Mouse (Mus musculus) liver, embryonic 14.5 days (tissue): ENCODE results near the gene Mpdz.

Experiments
- CTCF ChIP-seq: IDR thresholded peaks from 2 replicates; pipeline ENCODE4 v1.5.1; 2016; ENCODE audit warnings: antibody characterized with exemption, low read depth, control low read depth
- EP300 ChIP-seq: IDR thresholded peaks from 2 replicates; pipeline ENCODE4 v1.6.1; 2016; ENCODE audit warnings: antibody characterized with exemption, low read depth

- TF ChIP-seq CTCF (no peak), EP300 (no peak)
Measured at GRCm38 (mm10) chr4:81332439-81332841, 110.2 kb downstream of the Mpdz start.
